Comparison of ENCODE assay signal across 8 mouse cellular contexts in the genomic region with DNA sequence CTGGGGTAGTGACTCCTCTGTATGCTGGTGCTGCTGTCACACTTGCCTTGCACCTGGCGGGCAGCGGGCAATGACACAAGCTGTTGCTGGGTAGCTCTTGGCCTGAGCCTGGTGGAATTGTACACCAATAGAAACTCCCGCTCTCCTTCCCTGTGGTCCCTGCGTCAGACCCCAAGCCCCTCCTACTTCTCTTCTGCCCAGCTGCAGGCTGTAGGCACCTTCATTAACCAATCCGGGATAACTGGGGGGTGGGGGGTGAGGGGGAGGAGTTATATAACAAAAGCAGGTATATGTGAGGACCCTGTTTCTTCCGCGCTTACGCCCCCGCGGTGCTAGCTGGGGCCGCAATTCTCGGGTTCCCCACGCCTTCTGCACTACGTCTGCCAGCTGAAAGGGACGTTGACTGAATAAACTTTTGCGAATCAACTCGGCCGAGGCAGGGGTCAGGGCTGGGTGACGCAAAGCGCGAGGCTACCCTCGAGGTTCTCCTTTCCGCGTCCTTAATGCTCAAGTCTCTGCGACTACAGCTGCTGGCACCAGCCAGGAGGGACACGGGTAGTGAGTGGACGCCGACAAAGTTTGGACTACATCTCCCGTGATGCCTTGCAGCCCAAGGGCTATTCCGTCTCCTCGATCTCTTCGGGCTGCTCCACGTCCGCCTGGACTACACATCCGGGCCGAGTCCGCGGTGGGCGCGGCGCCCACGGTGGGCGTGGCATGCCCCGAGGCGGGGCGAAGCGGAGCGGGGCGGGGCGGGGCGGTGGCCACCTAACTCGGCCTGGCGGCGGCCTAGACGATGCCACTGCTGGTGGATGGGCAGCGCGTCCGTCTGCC. TPM values are rescaled to one million over a fixed set of nuclear protein-coding genes. Genes with fewer than 3 reads are reported as not detected.
DNase-seq lines count a peak whose midpoint lies in the region; ATAC-seq and TF ChIP-seq lines count a peak whose summit lies in the region.

A gene (plus strand): TSS at position 286 of the 834 bp plus-strand sequence.

- peak; percentile 89 for ATAC-seq in common myeloid progenitor, adult 5-6 weeks (replicated peaks; ENCODE audit: low read depth, poor library complexity, severe bottlenecking)
- ATAC-seq in hindbrain, postnatal 0 days = peak; percentile 95
- peak; percentile 92 for ATAC-seq in megakaryocyte, adult 5-6 weeks (ENCODE audit: poor library complexity, severe bottlenecking)

- H3K27me3 ChIP-seq in hindbrain, postnatal 0 days (ENCODE audit: insufficient read depth, low read length) = no peaks in the 10 kb centered on the region

- DNase-seq in ZHBTc4 (ENCODE audit: low read depth, low spot score) = peak; percentile 94
- peak; percentile 99 for DNase-seq in gastrocnemius, adult 2 months
- DNase-seq in hindbrain, postnatal 0 days (ENCODE audit: low spot score) = peak; percentile 97
- DNase-seq in left cerebral cortex, adult 2 months (ENCODE audit: extremely low spot score in 1 of 2, low spot score in 2 of 2) = peak; percentile 95 to 96
- peak; percentile 95 to 96 for DNase-seq in right cerebral cortex, adult 2 months (ENCODE audit: low spot score in 2 of 2)
- peak; percentile 96 for DNase-seq in urinary bladder, postnatal 14 days (ENCODE audit: low spot score)

- peaks cover 9% of the 10 kb centered on the region for H3K36me3 ChIP-seq in hindbrain, postnatal 0 days (ENCODE audit: insufficient read depth, low read length)

- peak within 1 kb of the TSS; percentile 85 for H3K4me2 ChIP-seq in hindbrain, postnatal 0 days (ENCODE audit: low read depth, low read length)

- WGBS in hindbrain, postnatal 0 days = under 1% methylated on average over 53 of the region's 58 CpGs

- no peaks in the 10 kb centered on the region for H3K9me3 ChIP-seq in hindbrain, postnatal 0 days (ENCODE audit: low read length)

- peak within 1 kb of the TSS; percentile 100 for H3K27ac ChIP-seq in gastrocnemius, adult 2 months
- H3K27ac ChIP-seq in hindbrain, postnatal 0 days = peak within 1 kb of the TSS; percentile 96
- H3K27ac ChIP-seq in left cerebral cortex, adult 2 months = peak within 1 kb of the TSS; percentile 100

- intact Hi-C loops in gastrocnemius, adult 2 months (cut with DNase I) = loop anchor here (2.0 to 5.0 kb wide), 2 partner anchors 36 to 340 kb away; a partner anchor contains a TSS
- intact Hi-C loops in left cerebral cortex, adult 2 months (cut with DNase I) = no loop called here

- TF ChIP-seq CTCF in gastrocnemius, adult 2 months (IDR thresholded peaks at IDR 0.05) = no peak
- peak; percentile 25 for TF ChIP-seq CTCF in hindbrain, postnatal 0 days (IDR thresholded peaks at IDR 0.05; ENCODE audit: low read depth)
- TF ChIP-seq CTCF in left cerebral cortex, adult 2 months (IDR thresholded peaks at IDR 0.05) = no peak

- H3K9ac ChIP-seq in hindbrain, postnatal 0 days (replicated peaks; ENCODE audit: low read length) = peak within 1 kb of the TSS; percentile 89

- peak within 1 kb of the TSS; percentile 86 for H3K4me3 ChIP-seq in gastrocnemius, adult 2 months
- H3K4me3 ChIP-seq in hindbrain, postnatal 0 days (ENCODE audit: low read length) = peak within 1 kb of the TSS; percentile 92
- H3K4me3 ChIP-seq in left cerebral cortex, adult 2 months = peak within 1 kb of the TSS; percentile 87

- peaks cover 13% of the 10 kb centered on the region; the same call in 1 of the 2 replicates for H3K4me1 ChIP-seq in hindbrain, postnatal 0 days (ENCODE audit: insufficient read depth, low read length)

RNA-seq across cellular contexts. Expression of the gene that starts here (rescaled TPM):
- 53.0 and 76.2 TPM in 2 replicates for total RNA-seq in common myeloid progenitor, adult 5-6 weeks (2017)
- total RNA-seq in gastrocnemius, adult 2 months (2021) = 10 to 100 TPM; 42.8 to 44.8 TPM
- 138 and 171 TPM in 2 replicates for total RNA-seq in hindbrain, postnatal 0 days (2014; rRNA removed)
- polyA plus RNA-seq in hindbrain, postnatal 0 days (2015; fragmentation: Nextera tagmentation; extraction: Ambion mirVana) = 234 and 243 TPM in 2 replicates
- 10 to 100 TPM; 92.8 to 99.1 TPM for total RNA-seq in left cerebral cortex, adult 2 months (2021)
- total RNA-seq in megakaryocyte, adult 5-6 weeks (2015) = 93.7 and 107 TPM in 2 replicates
- 72.4 and 80.9 TPM in 2 replicates for total RNA-seq in megakaryocyte, adult 5-6 weeks (2017)

Comparison
In these comparisons a context has a peak if more than half of its experiments do, and no peak if none do; other contexts are left out.
1. Peak in every context shown above with its lines: DNase-seq, ATAC-seq, H3K4me3 ChIP-seq and H3K27ac ChIP-seq.